Mouse (Mus musculus): ENCODE data around the gene Foxj3. TPM values are rescaled to one million over a fixed set of nuclear protein-coding genes. Genes with fewer than 3 reads are reported as not detected.

Foxj3 gene
- polyA plus RNA-seq, 1 experiment, result 32.3 TPM

DNA sequence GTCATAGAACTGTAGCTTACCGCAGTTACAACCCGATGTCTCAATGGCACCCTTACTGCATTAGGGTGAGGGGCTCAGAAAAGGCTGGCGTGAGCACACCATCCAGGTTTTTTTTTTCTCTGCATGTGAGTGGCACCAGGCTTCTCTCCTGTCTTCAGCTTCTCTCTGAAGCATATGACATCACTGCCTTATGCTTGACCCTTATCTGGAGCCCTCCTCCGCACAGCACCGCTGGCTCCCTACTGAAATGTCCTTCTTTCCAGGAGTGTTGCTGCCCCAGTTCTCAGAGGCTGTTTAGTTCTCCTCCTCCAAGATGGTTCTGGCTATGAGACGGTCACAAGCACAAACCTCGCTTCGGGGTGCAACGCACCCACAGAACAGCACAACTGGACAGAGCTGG is 134.4 kb downstream of the Foxj3 start:
- no peaks in the 10 kb centered on the region; the same call in 1 of the 2 replicates for H3K4me1 ChIP-seq (ENCODE audit: control insufficient read depth, insufficient read depth, low read length)
- no peaks in the 10 kb centered on the region for H3K27me3 ChIP-seq (ENCODE audit: control insufficient read depth, insufficient read depth, low read length)
- no peak for DNase-seq
- no peak overlapping the region for H3K27ac ChIP-seq (ENCODE audit: insufficient read depth, low read length)
- no peak for TF ChIP-seq POLR2A (IDR thresholded peaks at IDR 0.05; ENCODE audit: borderline replicate concordance, insufficient read depth, low read length)
- no peak for TF ChIP-seq CTCF (IDR thresholded peaks at IDR 0.05; ENCODE audit: borderline replicate concordance, insufficient read depth, low read depth, low read length)
- WGBS, result 91% methylated on average over 9 of the region's 9 CpGs
- no peak overlapping the region for H3K4me3 ChIP-seq (replicated peaks; ENCODE audit: insufficient read depth, low read depth, low read length)

DNA sequence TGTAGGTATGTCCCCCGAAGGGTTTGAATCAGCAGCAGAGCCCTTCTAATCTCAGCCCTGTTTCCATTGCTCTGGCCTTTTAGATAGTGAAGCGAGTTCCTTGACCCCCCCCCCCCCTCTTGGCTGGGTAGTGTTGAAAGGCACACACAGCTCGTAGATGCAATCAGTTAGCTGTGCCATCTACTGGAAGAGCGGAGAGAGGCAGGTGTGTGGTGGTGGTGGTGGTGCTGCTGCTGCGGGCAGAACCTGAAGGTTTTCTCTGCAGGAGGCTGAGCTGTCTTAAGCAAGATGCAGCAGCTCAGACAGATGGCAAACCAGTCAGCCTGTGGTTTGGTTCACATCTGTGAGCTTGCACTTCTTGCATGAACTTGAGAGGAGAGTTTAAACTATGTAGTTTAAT is 135.9 kb downstream of the Foxj3 start:
- Histone ChIP-seq H3K27me3 (ENCODE audit: control insufficient read depth, insufficient read depth, low read length) (no peaks in the 10 kb centered on the region), H3K27ac (ENCODE audit: insufficient read depth, low read length) (no peak overlapping the region), H3K4me3 (replicated peaks; ENCODE audit: insufficient read depth, low read depth, low read length) (no peak overlapping the region), H3K4me1 (ENCODE audit: control insufficient read depth, insufficient read depth, low read length) (no peaks in the 10 kb centered on the region; the same call in 1 of the 2 replicates)
- TF ChIP-seq POLR2A (IDR thresholded peaks at IDR 0.05; ENCODE audit: borderline replicate concordance, insufficient read depth, low read length) (no peak), CTCF (IDR thresholded peaks at IDR 0.05; ENCODE audit: borderline replicate concordance, insufficient read depth, low read depth, low read length) (peak; percentile 25; the same call in 1 of the 2 replicates)
- DNase-seq, result no peak
- WGBS, result 37% methylated on average over 5 of the region's 5 CpGs

Other genes with a start within 250 kb of the Foxj3 start
- gene Ybx1, start 242.4 kb upstream of the Foxj3 start, polyA plus RNA-seq (2012; rRNA removed), result 182 and 189 TPM in 2 replicates
- 26.3 and 26.5 TPM in 2 replicates for gene Ppih, start 216.5 kb upstream of the Foxj3 start, polyA plus RNA-seq (2012; rRNA removed)
- 8.8 and 9.7 TPM in 2 replicates for gene Ccdc30, start 121.5 kb upstream of the Foxj3 start, polyA plus RNA-seq (2012; rRNA removed)
- gene Ppcs, start 114.6 kb upstream of the Foxj3 start, polyA plus RNA-seq (2012; rRNA removed), result 14.1 and 16.1 TPM in 2 replicates
- gene Zmynd12, start 114.2 kb upstream of the Foxj3 start, polyA plus RNA-seq (2012; rRNA removed), result 0.64 and 0.81 TPM in 2 replicates
- 35.4 and 39.2 TPM in 2 replicates for gene Rimkla, start 44.4 kb upstream of the Foxj3 start, polyA plus RNA-seq (2012; rRNA removed)
- gene Frg2f1, start 2.5 kb downstream of the Foxj3 start, polyA plus RNA-seq (2012; rRNA removed), result 8.6 and 9.4 TPM in 2 replicates
- gene Guca2a, start 100.7 kb downstream of the Foxj3 start, polyA plus RNA-seq (2012; rRNA removed), result not detected in 2 replicates
- not detected in 2 replicates for gene Guca2b, start 122.0 kb downstream of the Foxj3 start, polyA plus RNA-seq (2012; rRNA removed)
- 36.7 and 36.8 TPM in 2 replicates for gene Hivep3, start 196.8 kb downstream of the Foxj3 start, polyA plus RNA-seq (2012; rRNA removed)

All from cerebellum, adult 2 months (tissue).